Mouse (Mus musculus) megakaryocyte, embryonic 14.5 days (primary cell): ENCODE measurements around the gene Gipc2.

Experiments used
- FLI1 ChIP-seq: IDR thresholded peaks from 2 replicates; pipeline ENCODE4 v1.6.1; 2012; ENCODE audit warnings: low read length, inconsistent platforms, mixed read lengths
- GATA1 ChIP-seq: IDR thresholded peaks from 3 replicates; pipeline ENCODE4 v1.6.1; 2012; ENCODE audit warnings: mixed read lengths, low read length, inconsistent platforms, borderline replicate concordance

DNA sequence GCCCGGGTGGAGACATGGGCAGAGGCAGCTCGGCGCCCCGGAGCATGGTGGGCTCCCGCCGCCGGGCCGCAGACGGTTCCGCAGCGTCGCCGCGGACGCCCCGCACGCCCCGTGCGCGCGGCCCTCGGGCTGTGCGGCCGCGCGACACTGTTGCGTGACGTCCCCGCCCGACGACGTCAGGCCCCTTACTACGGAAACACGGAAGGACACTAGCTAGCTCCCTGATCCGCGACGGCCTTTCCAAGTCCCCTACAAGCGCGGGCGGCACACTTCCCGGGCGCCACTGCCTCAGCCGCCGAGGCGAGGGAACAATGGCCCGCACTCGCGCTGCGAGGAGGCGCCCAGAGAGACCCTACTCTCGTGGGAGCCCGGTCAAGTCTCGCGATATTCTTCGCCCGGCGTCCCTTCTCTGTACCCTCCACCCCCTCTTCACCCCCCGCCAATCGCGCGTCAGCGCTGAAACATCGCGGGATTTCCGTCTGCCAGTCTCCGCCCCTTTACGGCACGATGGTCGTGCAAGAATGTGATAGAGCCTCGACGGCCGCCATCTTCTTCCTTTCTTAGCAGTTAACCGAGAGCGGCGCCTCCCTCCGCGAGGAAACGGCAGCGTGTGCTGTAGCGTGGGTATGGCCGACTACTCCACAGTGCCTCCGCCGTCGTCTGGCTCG, 44.1 kb upstream of the Gipc2 start, which contains the start of the genes Dnajb4 and Fubp1:
- TF ChIP-seq GATA1 (no peak), FLI1 (no peak)
